Mouse (Mus musculus) cortical plate, adult 2 months (tissue): Measurements from ENCODE around the gene Vwf.

Experiments
- CTCF ChIP-seq: fragments of 200-500 bp; IDR thresholded peaks from 2 replicates; pipeline ENCODE4 v1.5.1; 2011; ENCODE audit warnings: mild to moderate bottlenecking, control low read depth, low read length; ENCODE audit not compliant: insufficient read depth; ENCODE audit errors: extremely low read depth
- POLR2A ChIP-seq: fragments of 200-500 bp; IDR thresholded peaks from 2 replicates; pipeline ENCODE4 v1.6.1; 2011; ENCODE audit warnings: mild to moderate bottlenecking, low read length, control low read depth; ENCODE audit not compliant: insufficient read depth; ENCODE audit errors: extremely low read depth

- no peak for TF ChIP-seq CTCF
- no peak for TF ChIP-seq POLR2A
Measured at GRCm38 (mm10) chr6:125729986-125730535, 183.5 kb downstream of the Vwf start.
